Mouse (Mus musculus): ENCODE results near the gene Nek8. TPM values are rescaled to one million over a fixed set of nuclear protein-coding genes. Genes with fewer than 3 reads are reported as not detected.
"Not testable (repeated sequence)": the region's sequence is repeated elsewhere in the genome, so short reads cannot be mapped to it uniquely, and the experiment has no call there.

Gene Nek8
- polyA plus RNA-seq, 1 experiment: 17.9 TPM

DNA sequence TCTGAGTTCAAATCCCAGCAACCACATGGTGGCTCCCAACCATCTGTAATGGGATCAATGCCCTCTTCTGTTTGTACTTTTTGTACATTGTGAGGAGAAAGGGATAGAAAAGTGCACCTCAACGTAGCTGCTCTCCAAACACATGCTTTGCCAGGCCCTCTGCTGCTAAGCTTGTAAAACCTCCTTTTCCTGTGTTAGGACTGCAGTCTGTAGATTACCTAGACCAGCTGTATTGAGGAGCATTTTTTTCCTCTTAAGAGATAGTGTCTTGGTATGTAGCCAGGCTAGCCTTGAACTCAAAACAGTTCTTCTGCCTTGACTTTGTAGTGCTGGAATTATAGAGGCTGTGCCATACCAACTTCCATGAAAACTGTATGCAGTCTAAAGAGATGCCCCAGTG, 40.3 kb downstream of the Nek8 start:
- no peak overlapping the region for H3K27ac ChIP-seq (ENCODE audit: insufficient read depth, low read length)
- TF ChIP-seq POLR2A (IDR thresholded peaks at IDR 0.05; ENCODE audit: low read depth, low read length): no peak
- no peak for TF ChIP-seq CTCF (IDR thresholded peaks at IDR 0.05; ENCODE audit: borderline replicate concordance, insufficient read depth, low read length)
- H3K4me1 ChIP-seq (ENCODE audit: control insufficient read depth, insufficient read depth, low read length): no peaks in the 10 kb centered on the region
- H3K4me3 ChIP-seq (ENCODE audit: insufficient read depth, low read length): no peak overlapping the region

DNA sequence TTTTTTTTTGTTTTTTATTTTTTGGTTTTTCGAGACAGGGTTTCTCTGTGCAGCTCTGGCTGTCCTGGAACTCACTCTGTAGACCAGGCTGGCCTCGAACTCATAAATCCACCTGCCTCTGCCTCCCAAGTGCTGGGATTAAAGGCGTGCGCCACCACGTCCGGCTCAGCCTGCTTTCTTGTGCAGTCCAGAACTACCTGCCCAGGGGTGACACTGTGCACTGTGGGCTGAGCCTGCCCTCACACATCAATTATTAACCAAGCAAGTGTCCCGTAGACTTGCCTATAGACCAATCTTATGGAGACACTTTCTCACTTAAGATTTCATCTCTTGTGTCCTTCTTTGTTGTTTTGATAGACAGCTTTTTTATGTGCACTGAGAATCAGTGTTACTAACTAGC, 41.2 kb downstream of the Nek8 start:
- H3K4me1 ChIP-seq (ENCODE audit: control insufficient read depth, insufficient read depth, low read length); H3K27ac ChIP-seq (ENCODE audit: insufficient read depth, low read length); H3K4me3 ChIP-seq (ENCODE audit: insufficient read depth, low read length): not testable (repeated sequence)

DNA sequence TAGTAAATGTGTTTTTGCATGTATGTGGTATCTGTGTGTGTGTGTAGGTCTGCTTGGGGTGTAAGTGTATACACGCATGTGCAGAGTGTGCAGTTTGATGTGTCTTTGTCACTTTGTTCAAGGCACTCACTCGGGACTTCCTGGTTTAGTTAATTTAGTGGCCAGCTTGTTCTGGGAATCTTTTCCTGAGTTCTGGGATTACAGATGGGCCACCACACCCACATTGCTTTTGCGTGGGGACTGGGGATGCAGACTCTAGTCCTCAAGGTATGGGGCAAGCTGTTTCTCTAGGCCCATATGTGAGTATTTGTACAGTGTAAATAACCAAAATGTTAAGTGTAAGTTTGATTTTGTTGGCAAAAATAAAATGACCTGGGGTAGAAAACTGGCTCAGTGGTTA, 42.1 kb downstream of the Nek8 start:
- H3K27ac ChIP-seq (ENCODE audit: insufficient read depth, low read length): no peak overlapping the region
- no peak overlapping the region for H3K4me3 ChIP-seq (ENCODE audit: insufficient read depth, low read length)
- no peak for TF ChIP-seq POLR2A (IDR thresholded peaks at IDR 0.05; ENCODE audit: low read depth, low read length)
- no peak for TF ChIP-seq CTCF (IDR thresholded peaks at IDR 0.05; ENCODE audit: borderline replicate concordance, insufficient read depth, low read length)
- H3K4me1 ChIP-seq (ENCODE audit: control insufficient read depth, insufficient read depth, low read length): no peaks in the 10 kb centered on the region

DNA sequence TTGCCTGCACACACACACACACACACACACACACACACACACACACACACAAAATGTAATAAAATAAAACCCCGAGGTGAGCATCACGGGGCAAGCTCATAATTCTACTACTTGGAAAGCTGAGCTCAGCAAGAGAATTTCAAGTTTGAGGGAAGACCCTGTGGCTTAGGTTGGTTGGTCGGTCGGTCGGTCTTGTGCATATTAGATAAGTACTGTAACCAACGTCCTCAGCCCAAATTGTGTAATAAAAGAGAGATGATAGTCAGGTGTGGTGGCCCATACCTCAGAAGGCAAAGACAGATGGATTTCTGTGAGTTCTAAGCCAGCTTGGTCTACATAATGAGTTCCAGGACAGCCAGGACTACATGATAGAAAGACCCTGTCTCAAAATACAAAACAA, 42.6 kb downstream of the Nek8 start:
- H3K4me1 ChIP-seq (ENCODE audit: control insufficient read depth, insufficient read depth, low read length): no peaks in the 10 kb centered on the region
- H3K4me3 ChIP-seq (ENCODE audit: insufficient read depth, low read length): no peak overlapping the region
- no peak for TF ChIP-seq POLR2A (IDR thresholded peaks at IDR 0.05; ENCODE audit: low read depth, low read length)
- TF ChIP-seq CTCF (IDR thresholded peaks at IDR 0.05; ENCODE audit: borderline replicate concordance, insufficient read depth, low read length): no peak
- no peak overlapping the region for H3K27ac ChIP-seq (ENCODE audit: insufficient read depth, low read length)

DNA sequence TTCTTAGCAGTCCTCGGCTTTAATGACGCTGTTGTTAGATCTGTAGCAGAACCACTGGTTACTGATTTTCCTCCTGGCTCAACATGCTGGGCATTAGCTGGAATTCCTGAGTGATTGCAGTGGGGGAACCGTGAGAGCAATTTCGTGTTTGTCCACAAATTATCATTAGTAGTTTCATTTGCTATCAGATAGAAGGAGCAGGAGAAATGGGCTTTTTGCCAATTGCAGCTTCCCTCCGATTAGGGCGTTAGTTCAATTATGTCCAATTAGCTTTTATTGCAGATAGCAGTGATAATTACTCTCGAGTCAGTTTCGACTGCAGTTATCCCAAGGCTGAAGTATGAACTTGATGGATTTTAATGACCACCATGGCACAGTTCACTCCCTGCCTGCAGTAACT, 47.0 kb downstream of the Nek8 start:
- TF ChIP-seq POLR2A (IDR thresholded peaks at IDR 0.05; ENCODE audit: low read depth, low read length) (no peak), CTCF (IDR thresholded peaks at IDR 0.05; ENCODE audit: borderline replicate concordance, insufficient read depth, low read length) (no peak)
- Histone ChIP-seq H3K27ac (ENCODE audit: insufficient read depth, low read length) (no peak overlapping the region), H3K4me1 (ENCODE audit: control insufficient read depth, insufficient read depth, low read length) (peaks cover 3% of the 10 kb centered on the region; the same call in 1 of the 2 replicates), H3K4me3 (ENCODE audit: insufficient read depth, low read length) (no peak overlapping the region)

DNA sequence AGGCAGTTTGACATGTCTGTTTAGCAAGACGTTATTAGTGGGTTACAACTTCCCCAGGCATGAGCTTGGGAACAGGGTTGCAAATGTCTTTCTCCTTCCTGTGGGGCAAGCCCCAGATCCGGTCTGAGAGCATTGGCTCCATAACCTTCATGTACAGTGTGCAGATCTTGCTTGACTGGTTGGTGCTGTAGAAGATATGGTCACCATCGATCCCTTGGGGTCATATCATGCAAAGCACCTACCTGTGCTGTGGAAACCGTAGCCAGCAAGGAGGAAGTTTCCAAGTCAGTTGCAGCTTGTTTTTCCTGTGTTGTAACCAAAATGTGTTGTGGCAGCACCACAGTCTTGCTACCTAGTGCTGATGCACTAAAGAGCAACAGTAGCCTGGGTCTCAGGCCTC, 49.7 kb downstream of the Nek8 start:
- Histone ChIP-seq H3K27ac (ENCODE audit: insufficient read depth, low read length) (no peak overlapping the region), H3K4me3 (ENCODE audit: insufficient read depth, low read length) (no peak overlapping the region), H3K4me1 (ENCODE audit: control insufficient read depth, insufficient read depth, low read length) (peaks cover 3% of the 10 kb centered on the region; the same call in 1 of the 2 replicates)
- no peak for TF ChIP-seq CTCF (IDR thresholded peaks at IDR 0.05; ENCODE audit: borderline replicate concordance, insufficient read depth, low read length)
- no peak for TF ChIP-seq POLR2A (IDR thresholded peaks at IDR 0.05; ENCODE audit: low read depth, low read length)

DNA sequence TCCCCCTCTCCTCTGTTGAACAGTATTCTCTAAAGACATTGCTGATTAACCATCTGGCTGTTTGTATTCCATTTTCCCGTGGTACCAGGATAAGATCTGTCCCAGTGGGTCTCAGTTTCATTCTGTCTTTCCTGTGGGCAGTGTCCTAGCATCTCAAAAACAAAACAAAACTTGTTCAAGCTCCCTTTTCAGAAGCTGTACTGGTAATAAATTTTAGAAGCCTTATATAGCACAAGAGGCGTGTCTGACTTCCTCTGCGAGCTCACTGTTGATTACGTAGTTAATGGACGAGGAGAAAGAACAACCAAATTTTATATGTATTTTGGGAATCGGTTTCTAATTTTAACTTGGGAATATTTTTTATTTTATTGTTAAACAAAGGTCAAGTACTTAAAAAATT, 50.8 kb downstream of the Nek8 start:
- Histone ChIP-seq H3K27ac (ENCODE audit: insufficient read depth, low read length) (no peak overlapping the region), H3K4me1 (ENCODE audit: control insufficient read depth, insufficient read depth, low read length) (peaks cover 3% of the 10 kb centered on the region; the same call in 1 of the 2 replicates), H3K4me3 (ENCODE audit: insufficient read depth, low read length) (no peak overlapping the region)
- TF ChIP-seq CTCF (IDR thresholded peaks at IDR 0.05; ENCODE audit: borderline replicate concordance, insufficient read depth, low read length) (no peak), POLR2A (IDR thresholded peaks at IDR 0.05; ENCODE audit: low read depth, low read length) (no peak)

DNA sequence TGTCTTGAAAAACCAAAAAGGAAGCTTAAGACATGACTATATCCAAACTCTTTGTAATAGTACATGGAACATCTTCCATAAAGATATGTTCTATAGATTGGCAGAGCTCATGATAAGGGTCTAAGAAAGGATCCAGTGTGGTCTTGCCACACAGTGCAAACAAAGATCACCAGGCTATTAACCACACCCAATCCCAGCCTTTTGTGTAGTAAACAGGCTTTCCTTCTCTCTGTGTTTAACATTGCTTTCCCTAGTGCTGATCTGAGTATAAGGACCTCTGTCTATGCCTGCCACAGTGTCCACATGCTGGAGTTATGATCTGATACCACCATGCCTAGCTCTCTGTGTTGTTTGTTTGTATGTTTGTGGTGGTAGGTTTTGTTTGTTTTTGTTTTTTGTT, 52.7 kb downstream of the Nek8 start:
- peaks cover 9% of the 10 kb centered on the region for H3K4me1 ChIP-seq (ENCODE audit: control insufficient read depth, insufficient read depth, low read length)
- H3K27ac ChIP-seq (ENCODE audit: insufficient read depth, low read length): no peak overlapping the region
- no peak for TF ChIP-seq CTCF (IDR thresholded peaks at IDR 0.05; ENCODE audit: borderline replicate concordance, insufficient read depth, low read length)
- TF ChIP-seq POLR2A (IDR thresholded peaks at IDR 0.05; ENCODE audit: low read depth, low read length): no peak
- no peak overlapping the region for H3K4me3 ChIP-seq (ENCODE audit: insufficient read depth, low read length)

DNA sequence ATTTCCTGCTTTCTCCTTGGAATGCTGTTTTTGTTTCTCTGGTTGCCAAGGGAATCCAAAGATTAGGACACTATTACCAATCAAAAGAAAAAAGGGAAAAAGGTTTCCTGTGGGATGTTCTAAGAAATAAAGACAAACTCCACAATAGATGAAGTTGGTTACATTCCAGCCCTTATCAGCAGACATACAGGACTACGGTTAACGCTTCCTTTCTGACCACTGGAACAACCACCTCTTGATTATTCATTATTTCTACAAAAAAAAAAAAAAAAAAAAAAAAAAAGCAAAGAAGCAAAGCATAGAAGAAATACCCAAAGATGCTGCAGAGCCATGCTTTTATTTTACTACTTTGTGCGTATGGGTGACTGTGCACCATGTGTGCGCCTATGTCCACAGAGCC, 53.7 kb downstream of the Nek8 start:
- Histone ChIP-seq H3K27ac (ENCODE audit: insufficient read depth, low read length) (no peak overlapping the region), H3K4me1 (ENCODE audit: control insufficient read depth, insufficient read depth, low read length) (peaks cover 9% of the 10 kb centered on the region), H3K4me3 (ENCODE audit: insufficient read depth, low read length) (no peak overlapping the region)
- TF ChIP-seq CTCF (IDR thresholded peaks at IDR 0.05; ENCODE audit: borderline replicate concordance, insufficient read depth, low read length) (no peak), POLR2A (IDR thresholded peaks at IDR 0.05; ENCODE audit: low read depth, low read length) (no peak)

DNA sequence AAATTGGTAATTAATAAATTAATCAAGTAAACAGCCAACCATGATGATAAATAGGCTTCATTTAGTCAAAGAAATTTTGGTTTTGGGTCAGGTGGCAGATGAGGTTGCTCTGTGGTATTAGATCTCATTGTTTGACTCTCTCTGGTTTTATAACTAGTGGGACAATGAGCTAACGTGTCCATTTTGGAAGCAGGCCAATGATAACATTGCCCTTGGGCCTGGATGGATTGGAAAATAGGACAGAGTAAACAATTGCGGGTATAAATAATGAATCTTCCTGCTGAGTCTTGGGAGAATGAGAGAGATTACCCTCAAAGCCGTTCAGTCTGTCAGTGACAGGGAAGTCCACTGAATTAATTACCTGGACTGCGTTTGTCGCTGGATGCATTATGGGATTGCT, 55.3 kb downstream of the Nek8 start:
- Histone ChIP-seq H3K4me3 (ENCODE audit: insufficient read depth, low read length) (no peak overlapping the region), H3K4me1 (ENCODE audit: control insufficient read depth, insufficient read depth, low read length) (peaks cover 9% of the 10 kb centered on the region), H3K27ac (ENCODE audit: insufficient read depth, low read length) (no peak overlapping the region)
- TF ChIP-seq POLR2A (IDR thresholded peaks at IDR 0.05; ENCODE audit: low read depth, low read length) (no peak), CTCF (IDR thresholded peaks at IDR 0.05; ENCODE audit: borderline replicate concordance, insufficient read depth, low read length) (no peak)

DNA sequence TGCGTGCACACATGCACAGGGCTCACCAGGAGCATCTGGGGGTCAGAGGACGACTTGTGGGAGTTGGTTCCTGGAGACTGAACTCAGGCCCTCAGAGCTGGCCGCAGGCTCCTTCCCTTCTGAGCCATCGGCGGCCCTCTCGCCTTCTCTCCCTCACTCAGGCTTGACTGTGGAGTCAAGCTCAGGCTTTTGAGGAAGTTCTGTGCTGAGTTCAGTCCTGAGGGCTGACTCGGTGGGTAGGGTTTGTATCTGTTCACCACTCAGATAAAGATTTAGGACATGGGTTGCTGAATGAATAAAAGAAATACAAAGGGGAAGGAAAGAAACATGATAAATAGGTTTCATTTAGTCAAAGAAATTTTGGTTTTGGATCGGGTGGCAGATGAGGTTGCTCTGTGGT, 56.6 kb downstream of the Nek8 start:
- no peak for TF ChIP-seq POLR2A (IDR thresholded peaks at IDR 0.05; ENCODE audit: low read depth, low read length)
- TF ChIP-seq CTCF (IDR thresholded peaks at IDR 0.05; ENCODE audit: borderline replicate concordance, insufficient read depth, low read length): no peak
- no peak overlapping the region for H3K4me3 ChIP-seq (ENCODE audit: insufficient read depth, low read length)
- H3K27ac ChIP-seq (ENCODE audit: insufficient read depth, low read length): no peak overlapping the region
- peaks cover 6% of the 10 kb centered on the region for H3K4me1 ChIP-seq (ENCODE audit: control insufficient read depth, insufficient read depth, low read length)

Measured in embryonic fibroblast, embryonic 13.5 days (primary cell).